ENCODE assay signal across 15 mouse cellular contexts in the genomic region with DNA sequence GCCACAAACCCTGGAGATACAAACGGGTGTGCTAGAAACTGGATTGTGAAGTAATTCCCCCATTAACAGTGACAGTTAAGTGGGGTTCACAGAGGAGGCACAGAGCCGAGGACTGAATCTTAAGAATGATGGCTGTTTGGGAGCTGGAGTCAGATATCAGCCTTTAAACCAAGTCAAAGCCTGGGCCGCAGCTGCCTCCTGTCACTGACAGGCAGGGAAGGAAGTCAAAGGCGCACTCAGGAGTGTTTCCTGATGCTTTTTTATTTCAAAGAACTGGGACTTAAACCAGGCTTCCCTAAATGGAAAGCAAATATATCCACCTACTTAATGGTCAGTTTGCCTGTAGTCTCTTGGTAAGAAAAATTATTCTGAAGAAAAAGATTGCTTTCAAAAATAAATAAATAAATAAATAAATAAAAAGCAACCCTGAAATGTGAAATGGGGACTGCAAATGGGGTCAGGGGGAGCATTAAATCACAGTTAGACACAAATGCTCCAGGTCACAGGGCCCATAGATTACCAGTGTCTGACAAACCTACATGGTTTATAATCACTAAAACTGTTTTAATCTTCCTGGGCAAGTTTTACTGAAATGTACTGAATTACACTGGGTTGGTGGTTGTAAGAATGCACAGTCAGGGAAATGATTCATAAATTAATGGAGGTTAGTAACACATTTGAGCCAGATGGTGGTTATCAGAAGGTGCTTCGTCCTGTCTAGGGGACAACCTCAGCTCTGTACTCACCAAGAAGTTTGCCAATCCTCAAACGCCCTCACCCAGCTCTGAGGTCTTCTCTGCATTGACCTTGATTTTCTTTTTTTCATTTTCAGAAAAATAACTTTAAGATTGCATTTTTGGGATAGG.
A peak's percentile ranks its signal among the peaks of the same experiment; 100 is the strongest.
DNase-seq lines count a peak whose midpoint lies in the region; ATAC-seq and TF ChIP-seq lines count a peak whose summit lies in the region.
"Had no signal": no experiment of that assay in that cellular context is flagged by ENCODE, and none has a peak within 500 bp of the region (broad histone marks: within the 10 kb centered on the region; RNA-seq: fewer than 3 reads in every experiment).

No protein-coding gene starts in this region.

- H3K36me3 ChIP-seq in hindbrain, embryonic 13.5 days = no peaks in the 10 kb centered on the region
- H3K36me3 ChIP-seq in hindbrain, embryonic 16.5 days (ENCODE audit: control insufficient read depth, insufficient read depth, low read length) = no peaks in the 10 kb centered on the region
- no peaks in the 10 kb centered on the region for H3K36me3 ChIP-seq in kidney, embryonic 14.5 days (ENCODE audit: control insufficient read depth, insufficient read depth, low read length)
- no peaks in the 10 kb centered on the region for H3K36me3 ChIP-seq in midbrain, embryonic 16.5 days (ENCODE audit: control insufficient read depth, insufficient read depth, low read length)
- H3K36me3 ChIP-seq: intestine, embryonic 15.5 days; neural tube, embryonic 13.5 days had no signal

- H3K4me1 ChIP-seq in hindbrain, embryonic 13.5 days (replicated peaks) = no peaks in the 10 kb centered on the region
- H3K4me1 ChIP-seq in hindbrain, embryonic 16.5 days (ENCODE audit: control insufficient read depth, insufficient read depth, low read depth, low read length) = no peaks in the 10 kb centered on the region
- H3K4me1 ChIP-seq in embryonic fibroblast, embryonic 13.5 days (ENCODE audit: control insufficient read depth, insufficient read depth, low read length) = peaks cover 12% of the 10 kb centered on the region
- H3K4me1 ChIP-seq in kidney, embryonic 14.5 days (ENCODE audit: control insufficient read depth, insufficient read depth, low read length) = peaks cover 26% of the 10 kb centered on the region
- H3K4me1 ChIP-seq in midbrain, embryonic 16.5 days (ENCODE audit: control insufficient read depth, insufficient read depth, low read length) = no peaks in the 10 kb centered on the region
- H3K4me1 ChIP-seq: intestine, embryonic 15.5 days had no signal

- no peaks in the 10 kb centered on the region for H3K27me3 ChIP-seq in hindbrain, embryonic 13.5 days
- H3K27me3 ChIP-seq in hindbrain, embryonic 16.5 days (replicated peaks; ENCODE audit: control insufficient read depth, insufficient read depth, low read length) = no peaks in the 10 kb centered on the region
- no peaks in the 10 kb centered on the region for H3K27me3 ChIP-seq in kidney, embryonic 14.5 days (ENCODE audit: control insufficient read depth, insufficient read depth, low read length)
- H3K27me3 ChIP-seq in midbrain, embryonic 16.5 days (ENCODE audit: control insufficient read depth, insufficient read depth, low read depth, low read length) = no peaks in the 10 kb centered on the region
- H3K27me3 ChIP-seq: intestine, embryonic 15.5 days; neural tube, embryonic 13.5 days; Patski had no signal

- no peak for TF ChIP-seq CTCF in embryonic fibroblast, embryonic 13.5 days (IDR thresholded peaks at IDR 0.05; ENCODE audit: borderline replicate concordance, insufficient read depth, low read length)

- DNase-seq in lung, postnatal 14 days = peak; percentile 64
- no peak for DNase-seq in layer of hippocampus, postnatal 14 days (ENCODE audit: low spot score in 2 of 2)
- DNase-seq in left cerebral cortex, adult 11 months (ENCODE audit: low spot score) = no peak
- DNase-seq: adrenal gland, postnatal 14 days; B cell, adult 2 months; cerebellum, adult 11-12 months; left cerebral cortex, postnatal 4 days had no signal

- no peak for ATAC-seq in hindbrain, embryonic 13.5 days (ENCODE audit: low FRiP score)
- no peak for ATAC-seq in hindbrain, embryonic 16.5 days
- peak; percentile 87 for ATAC-seq in kidney, embryonic 14.5 days (ENCODE audit: low FRiP score, low TSS enrichment)
- ATAC-seq in midbrain, embryonic 16.5 days = no peak
- ATAC-seq: intestine, embryonic 15.5 days; Patski had no signal

- no peak for TF ChIP-seq POLR2A in embryonic fibroblast, embryonic 13.5 days (IDR thresholded peaks at IDR 0.05; ENCODE audit: low read depth, low read length)

- H3K9me3 ChIP-seq in hindbrain, embryonic 13.5 days = no peaks in the 10 kb centered on the region
- no peaks in the 10 kb centered on the region for H3K9me3 ChIP-seq in hindbrain, embryonic 16.5 days (ENCODE audit: control insufficient read depth, low read length)
- no peaks in the 10 kb centered on the region for H3K9me3 ChIP-seq in kidney, embryonic 14.5 days (ENCODE audit: control insufficient read depth, low read length)
- no peaks in the 10 kb centered on the region for H3K9me3 ChIP-seq in midbrain, embryonic 16.5 days (replicated peaks; ENCODE audit: control insufficient read depth, low read length, poor library complexity, severe bottlenecking)
- H3K9me3 ChIP-seq: intestine, embryonic 15.5 days; neural tube, embryonic 13.5 days had no signal

- 74% methylated on average over 6 of the region's 6 CpGs for WGBS in hindbrain, embryonic 13.5 days
- 80% methylated on average over 6 of the region's 6 CpGs for WGBS in hindbrain, embryonic 16.5 days
- 22% methylated on average over 6 of the region's 6 CpGs for WGBS in kidney, embryonic 14.5 days
- 72% methylated on average over 6 of the region's 6 CpGs for WGBS in midbrain, embryonic 16.5 days

- no peak overlapping the region for H3K4me3 ChIP-seq in hindbrain, embryonic 13.5 days
- no peak overlapping the region for H3K4me3 ChIP-seq in hindbrain, embryonic 16.5 days (ENCODE audit: low read length)
- H3K4me3 ChIP-seq in embryonic fibroblast, embryonic 13.5 days (ENCODE audit: insufficient read depth, low read length) = no peak overlapping the region
- no peak overlapping the region for H3K4me3 ChIP-seq in kidney, embryonic 14.5 days (ENCODE audit: low read length)
- H3K4me3 ChIP-seq in midbrain, embryonic 16.5 days (ENCODE audit: low read depth, low read length) = no peak overlapping the region
- H3K4me3 ChIP-seq: intestine, embryonic 15.5 days; neural tube, embryonic 13.5 days had no signal

- no peak overlapping the region for H3K4me2 ChIP-seq in hindbrain, embryonic 13.5 days
- H3K4me2 ChIP-seq in hindbrain, embryonic 16.5 days (ENCODE audit: low read length) = no peak overlapping the region
- H3K4me2 ChIP-seq in kidney, embryonic 14.5 days (replicated peaks; ENCODE audit: low read depth, low read length) = no peak overlapping the region
- no peak overlapping the region for H3K4me2 ChIP-seq in midbrain, embryonic 16.5 days (ENCODE audit: low read length)
- H3K4me2 ChIP-seq: intestine, embryonic 15.5 days; neural tube, embryonic 13.5 days had no signal

- peak overlapping the region; percentile 30; the same call in 1 of the 2 replicates for H3K27ac ChIP-seq in hindbrain, embryonic 13.5 days
- H3K27ac ChIP-seq in hindbrain, embryonic 16.5 days (ENCODE audit: low read depth, low read length) = no peak overlapping the region
- peak overlapping the region; percentile 34 for H3K27ac ChIP-seq in embryonic fibroblast, embryonic 13.5 days (ENCODE audit: insufficient read depth, low read length)
- peak overlapping the region; percentile 59; the same call in 1 of the 2 replicates for H3K27ac ChIP-seq in kidney, embryonic 14.5 days (ENCODE audit: low read depth, low read length)
- no peak overlapping the region for H3K27ac ChIP-seq in midbrain, embryonic 16.5 days (ENCODE audit: low read length)
- H3K27ac ChIP-seq: intestine, embryonic 15.5 days; neural tube, embryonic 13.5 days had no signal

- H3K9ac ChIP-seq in hindbrain, embryonic 13.5 days = no peak overlapping the region
- no peak overlapping the region for H3K9ac ChIP-seq in hindbrain, embryonic 16.5 days (ENCODE audit: low read depth, low read length)
- no peak overlapping the region for H3K9ac ChIP-seq in kidney, embryonic 14.5 days (ENCODE audit: low read depth, low read length)
- no peak overlapping the region for H3K9ac ChIP-seq in midbrain, embryonic 16.5 days (ENCODE audit: low read depth, low read length)
- H3K9ac ChIP-seq: intestine, embryonic 15.5 days; neural tube, embryonic 13.5 days had no signal

Comparison
In these comparisons a context has a peak if more than half of its experiments do, and no peak if none do; other contexts are left out.
1. H3K27ac ChIP-seq: peak in hindbrain, embryonic 13.5 days (single experiment), embryonic fibroblast, embryonic 13.5 days (single experiment) and kidney, embryonic 14.5 days (single experiment); none in hindbrain, embryonic 16.5 days (single experiment) and midbrain, embryonic 16.5 days (single experiment).